Mouse (Mus musculus) liver, embryonic 16.5 days (tissue): Measurements from ENCODE around the gene Tob1. TPM values are rescaled to one million over a fixed set of nuclear protein-coding genes. Genes with fewer than 3 reads are reported as not detected.

Experiments
- ATAC-seq: fragments of 200-750 bp; cut with Nextera tagmentation; 2 replicates; pipeline ENCODE4 v1.8.0; 2017; ENCODE audit warnings: low read depth, mild to moderate bottlenecking, moderate number of reproducible peaks, moderate library complexity
- H3K27ac ChIP-seq: fragments of 300-500 bp; sonication (generic); 2 replicates; pipeline ENCODE4 v1.5.1; 2014; ENCODE audit warnings: mild to moderate bottlenecking, low read length
- H3K27me3 ChIP-seq: fragments of 300-500 bp; sonication (generic); 2 replicates; pipeline ENCODE4 v1.6.1; 2014; ENCODE audit warnings: low read depth, low read length, mixed read lengths; ENCODE audit not compliant: control insufficient read depth, insufficient read depth
- H3K36me3 ChIP-seq: fragments of 300-500 bp; sonication (generic); 2 replicates; pipeline ENCODE4 v1.6.1; 2014; ENCODE audit warnings: mild to moderate bottlenecking; ENCODE audit not compliant: control insufficient read depth, insufficient read depth
- H3K4me1 ChIP-seq: fragments of 300-500 bp; sonication (generic); 2 replicates; pipeline ENCODE4 v1.6.1; 2014; ENCODE audit warnings: low read depth, low read length, mixed read lengths; ENCODE audit not compliant: control insufficient read depth
- H3K4me2 ChIP-seq: fragments of 300-500 bp; sonication (generic); 2 replicates; pipeline ENCODE4 v1.6.1; 2014; ENCODE audit warnings: low read depth, low read length, mixed read lengths
- H3K4me3 ChIP-seq: fragments of 300-500 bp; sonication (generic); 2 replicates; pipeline ENCODE4 v1.5.1; 2014; ENCODE audit warnings: low read depth, mild to moderate bottlenecking, low read length
- H3K9ac ChIP-seq: fragments of 300-500 bp; sonication (generic); 2 replicates; pipeline ENCODE4 v1.6.1; 2014; ENCODE audit warnings: low read depth, low read length
- H3K9me3 ChIP-seq: fragments of 300-500 bp; sonication (generic); replicated peaks from 2 replicates; pipeline ENCODE4 v1.6.1; 2016; ENCODE audit warnings: low read length; ENCODE audit not compliant: control insufficient read depth
- WGBS: fragments of 180-500 bp; shearing (Covaris S2); extraction: QIAGEN DNeasy Blood & Tissue Kit; methylation state at CpG from one replicate; pipeline ENCODE4 v1.1.7; 2014; ENCODE audit not compliant: insufficient replicate concordance; 5-methylcytosine and 5-hydroxymethylcytosine counted together
- polyA plus RNA-seq: library from polyadenylated mRNA; unstranded; fragments of >200 nt; fragmentation: Nextera tagmentation; extraction: Ambion mirVana; gene quantifications from 2 replicates; pipeline ENCODE4 v1.2.1, GENCODE M21; 2015

Gene Tob1
- polyA plus RNA-seq, 1 experiment from 2014 or later = 11.6 TPM

DNA sequence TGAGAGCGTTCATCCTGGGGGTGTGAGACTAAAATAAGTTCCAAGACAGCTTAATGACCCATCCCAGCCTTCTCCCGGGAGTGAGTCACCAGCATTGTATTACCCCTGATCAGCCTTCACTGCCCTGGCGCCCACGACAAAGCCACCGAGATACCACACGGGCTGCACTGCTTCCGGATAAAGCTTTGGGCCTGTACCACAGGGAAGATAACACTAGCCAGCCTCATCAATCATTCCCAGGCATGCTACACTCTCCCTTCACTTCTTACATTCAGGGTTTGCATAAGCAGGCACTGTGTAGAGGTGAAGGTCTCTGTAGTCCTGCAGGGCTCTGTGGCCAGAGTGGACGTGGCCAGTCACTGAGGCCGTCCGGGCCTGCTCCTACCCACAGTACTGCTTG, 21.7 kb upstream of the Tob1 start:
- H3K9me3 ChIP-seq = no peaks in the 10 kb centered on the region
- WGBS = 24% methylated on average over 10 of the region's 10 CpGs
- H3K4me3 ChIP-seq = no peak overlapping the region
- no peak for ATAC-seq
- no peak overlapping the region for H3K27ac ChIP-seq
- H3K4me1 ChIP-seq = peaks cover 2% of the 10 kb centered on the region; the same call in 1 of the 2 replicates
- H3K27me3 ChIP-seq = no peaks in the 10 kb centered on the region
- H3K4me2 ChIP-seq = no peak overlapping the region
- no peak overlapping the region for H3K9ac ChIP-seq
- H3K36me3 ChIP-seq = no peaks in the 10 kb centered on the region

DNA sequence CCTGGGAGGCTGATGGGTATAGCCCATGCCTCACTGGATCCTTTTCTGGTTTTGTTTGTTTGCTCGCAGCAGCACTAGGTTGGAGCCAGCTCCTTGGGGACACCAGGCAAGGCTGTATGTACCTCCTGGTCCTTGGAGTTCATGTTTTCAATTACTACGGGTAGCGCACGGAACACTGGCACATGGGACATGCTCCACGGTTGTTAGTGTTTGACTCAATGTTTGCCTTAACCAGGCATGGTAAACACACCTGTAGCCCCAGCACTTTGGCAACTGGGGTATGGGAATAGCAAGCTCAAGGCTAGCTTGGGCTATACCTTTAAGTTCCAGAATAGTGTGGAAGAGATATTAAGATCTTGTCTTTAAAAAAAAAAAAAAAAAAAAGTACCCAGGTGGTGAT, 20.6 kb upstream of the Tob1 start:
- Histone ChIP-seq H3K9ac (no peak overlapping the region), H3K36me3 (no peaks in the 10 kb centered on the region), H3K9me3 (no peaks in the 10 kb centered on the region), H3K4me1 (peaks cover 2% of the 10 kb centered on the region; the same call in 1 of the 2 replicates), H3K4me3 (no peak overlapping the region), H3K27ac (no peak overlapping the region), H3K27me3 (no peaks in the 10 kb centered on the region), H3K4me2 (no peak overlapping the region)
- 68% methylated on average over 5 of the region's 5 CpGs for WGBS
- peak; percentile 62 for ATAC-seq

DNA sequence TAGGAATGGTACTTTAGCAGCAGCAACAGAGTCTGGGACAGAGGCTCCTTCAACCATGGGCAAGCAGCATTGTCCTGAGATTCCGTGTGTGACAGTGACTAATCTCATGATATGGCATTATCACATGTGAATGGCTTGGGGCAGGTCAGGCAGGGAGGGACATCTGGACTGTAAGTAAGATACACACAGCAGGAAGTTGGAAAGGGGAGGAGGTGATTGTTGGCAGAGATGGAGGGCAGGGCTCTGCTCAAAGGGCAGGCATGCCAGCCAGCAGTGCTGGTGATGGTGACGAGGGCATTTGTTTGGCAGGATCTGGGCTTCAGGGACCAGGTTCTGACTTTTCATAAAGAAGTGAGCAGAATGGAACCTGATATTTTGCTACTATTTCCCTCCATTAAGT, 18.1 kb upstream of the Tob1 start:
- Histone ChIP-seq H3K36me3 (no peaks in the 10 kb centered on the region), H3K4me3 (no peak overlapping the region), H3K27me3 (no peaks in the 10 kb centered on the region), H3K4me1 (peaks cover 2% of the 10 kb centered on the region; the same call in 1 of the 2 replicates), H3K9me3 (no peaks in the 10 kb centered on the region), H3K4me2 (no peak overlapping the region), H3K9ac (no peak overlapping the region), H3K27ac (no peak overlapping the region)
- 55% methylated on average over 2 of the region's 2 CpGs for WGBS
- no peak for ATAC-seq

DNA sequence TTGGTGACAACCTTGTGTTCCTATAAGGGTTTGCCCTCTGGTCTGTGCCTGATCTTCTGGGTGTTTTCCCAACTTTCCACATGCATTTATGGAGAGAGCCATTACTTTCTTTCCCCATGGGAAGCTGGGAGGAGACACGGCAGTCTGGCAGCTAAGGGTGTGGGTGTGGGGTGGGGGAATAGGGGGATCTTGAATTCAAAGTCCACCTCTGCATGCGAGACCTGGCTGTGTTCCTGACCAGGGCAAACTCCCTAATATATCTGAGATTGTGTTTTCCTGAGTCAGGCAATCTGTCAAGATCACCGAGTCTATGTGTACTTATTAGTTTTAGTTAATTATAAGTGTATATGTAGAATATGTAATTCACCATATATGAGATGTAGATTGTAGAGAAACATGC, 14.9 kb upstream of the Tob1 start:
- no peak overlapping the region for H3K4me2 ChIP-seq
- 52% methylated on average over 3 of the region's 3 CpGs for WGBS
- no peak overlapping the region for H3K4me3 ChIP-seq
- H3K27me3 ChIP-seq = no peaks in the 10 kb centered on the region
- H3K27ac ChIP-seq = no peak overlapping the region
- H3K9ac ChIP-seq = no peak overlapping the region
- no peaks in the 10 kb centered on the region for H3K36me3 ChIP-seq
- H3K4me1 ChIP-seq = peaks cover 17% of the 10 kb centered on the region
- no peaks in the 10 kb centered on the region for H3K9me3 ChIP-seq
- no peak for ATAC-seq

DNA sequence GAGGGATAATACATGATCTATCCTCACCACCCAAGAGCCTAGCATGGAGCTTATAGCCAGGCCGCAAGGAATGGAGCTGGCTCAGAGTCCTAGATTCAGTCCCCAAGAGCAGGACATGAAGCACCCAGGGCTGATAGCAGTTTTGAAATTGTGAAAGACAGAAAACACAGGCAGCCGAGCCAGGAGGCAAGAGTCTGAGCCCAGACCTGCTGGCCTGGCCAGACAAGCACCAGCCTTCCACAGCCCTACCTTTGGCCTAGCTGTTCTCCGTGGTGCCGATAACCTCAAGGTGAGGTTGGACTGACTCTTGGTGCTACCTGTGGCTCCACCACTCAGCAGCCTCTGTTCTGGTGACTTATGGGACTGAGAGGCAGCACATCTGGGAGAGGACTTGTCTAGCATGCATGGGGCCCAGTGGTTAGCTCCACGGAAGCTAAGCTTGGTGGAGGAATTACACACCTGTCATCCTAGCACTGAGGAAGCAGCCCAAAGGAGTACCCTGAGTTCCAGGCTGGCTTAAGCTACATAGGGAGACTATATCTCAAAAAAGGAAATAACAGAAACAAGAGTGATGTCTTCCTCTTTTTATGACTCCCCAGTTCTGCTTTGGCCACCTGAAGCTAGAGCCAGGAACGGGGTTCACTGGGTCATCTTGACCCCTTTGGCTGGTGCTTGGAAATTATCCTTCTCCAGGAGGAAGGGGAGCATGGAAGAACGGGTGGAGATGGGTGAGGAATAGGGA, 12.7 kb upstream of the Tob1 start:
- WGBS = 62% methylated on average over 7 of the region's 7 CpGs
- no peak overlapping the region for H3K9ac ChIP-seq
- no peaks in the 10 kb centered on the region for H3K27me3 ChIP-seq
- no peaks in the 10 kb centered on the region for H3K36me3 ChIP-seq
- H3K4me1 ChIP-seq = peaks cover 21% of the 10 kb centered on the region
- H3K27ac ChIP-seq = no peak overlapping the region
- H3K9me3 ChIP-seq = no peaks in the 10 kb centered on the region
- no peak for ATAC-seq
- H3K4me2 ChIP-seq = no peak overlapping the region
- no peak overlapping the region for H3K4me3 ChIP-seq

DNA sequence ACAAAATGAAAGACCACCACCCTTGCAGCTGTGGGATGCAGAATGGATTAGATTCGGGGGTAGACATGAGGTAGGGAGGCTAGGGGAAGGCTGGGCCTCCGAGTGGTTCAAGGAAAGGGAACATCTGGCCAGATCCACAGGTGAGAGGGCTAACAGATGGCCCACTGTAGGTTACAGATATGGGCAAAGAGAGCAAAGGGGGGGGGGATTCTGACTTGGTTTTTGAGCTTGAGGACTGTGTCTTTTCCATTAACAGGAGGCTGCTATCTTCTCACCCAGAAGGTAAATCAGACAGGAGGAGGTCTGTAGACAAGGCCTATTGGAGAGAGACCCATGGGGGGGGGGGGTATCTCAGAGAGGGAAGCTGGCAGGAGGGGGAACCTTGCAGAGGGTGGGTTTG, 11.5 kb upstream of the Tob1 start:
- Histone ChIP-seq H3K27me3 (no peaks in the 10 kb centered on the region), H3K27ac (no peak overlapping the region), H3K4me1 (peaks cover 21% of the 10 kb centered on the region), H3K36me3 (no peaks in the 10 kb centered on the region), H3K9ac (no peak overlapping the region), H3K4me2 (no peak overlapping the region), H3K4me3 (no peak overlapping the region), H3K9me3 (no peaks in the 10 kb centered on the region)
- 38% methylated on average over 2 of the region's 2 CpGs for WGBS
- ATAC-seq = peak; percentile 30

DNA sequence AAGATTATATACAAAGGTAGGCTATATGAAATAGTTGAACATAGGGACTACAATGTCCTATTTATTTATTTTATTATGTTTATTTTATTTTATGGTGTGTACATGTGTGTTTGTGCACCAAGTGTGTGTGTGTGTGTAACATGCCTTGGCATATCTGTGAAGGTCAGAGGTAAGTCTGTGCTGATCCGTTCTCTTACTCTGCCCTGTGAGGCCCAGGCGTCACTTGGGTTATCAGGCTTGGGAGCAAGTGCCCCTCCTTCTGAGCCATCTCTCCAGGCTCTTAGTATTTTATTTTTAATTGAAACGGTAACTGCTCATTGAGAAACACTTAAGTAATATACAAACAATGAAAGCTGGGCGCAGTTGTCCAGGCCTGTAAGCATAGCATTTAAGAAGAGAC, 10.8 kb upstream of the Tob1 start:
- H3K4me3 ChIP-seq = no peak overlapping the region
- 31% methylated on average over 4 of the region's 4 CpGs for WGBS
- H3K4me2 ChIP-seq = no peak overlapping the region
- H3K27ac ChIP-seq = no peak overlapping the region
- no peaks in the 10 kb centered on the region for H3K36me3 ChIP-seq
- H3K4me1 ChIP-seq = peaks cover 21% of the 10 kb centered on the region
- no peaks in the 10 kb centered on the region for H3K9me3 ChIP-seq
- 0 out of 2 replicates have a peak, but pooled peaks have one; percentile 33 for ATAC-seq
- no peaks in the 10 kb centered on the region for H3K27me3 ChIP-seq
- no peak overlapping the region for H3K9ac ChIP-seq

GRCm38 (mm10) chr11:94202106-94202505, 9.1 kb upstream of the Tob1 start:
- Histone ChIP-seq H3K4me3 (no peak overlapping the region), H3K27me3 (no peaks in the 10 kb centered on the region), H3K4me2 (no peak overlapping the region), H3K4me1 (peaks cover 21% of the 10 kb centered on the region), H3K36me3 (no peaks in the 10 kb centered on the region), H3K9me3 (no peaks in the 10 kb centered on the region), H3K27ac (no peak overlapping the region), H3K9ac (no peak overlapping the region)
- WGBS = 64% methylated on average over 5 of the region's 5 CpGs
- ATAC-seq = no peak

- no peak overlapping the region for H3K4me3 ChIP-seq
- H3K4me1 ChIP-seq = peaks cover 21% of the 10 kb centered on the region
- ATAC-seq = no peak
- no peaks in the 10 kb centered on the region for H3K36me3 ChIP-seq
- H3K27ac ChIP-seq = no peak overlapping the region
- WGBS = 67% methylated on average over 3 of the region's 3 CpGs
- no peaks in the 10 kb centered on the region for H3K9me3 ChIP-seq
- H3K9ac ChIP-seq = no peak overlapping the region
- no peaks in the 10 kb centered on the region for H3K27me3 ChIP-seq
- H3K4me2 ChIP-seq = no peak overlapping the region
These were observed 8.2 kb upstream of the Tob1 start for GRCm38 (mm10) chr11:94203066-94203465.
